Mouse (Mus musculus) heart, embryonic 10.5 days (tissue): ENCODE measurements around the gene Zbtb17. TPM values are rescaled to one million over a fixed set of nuclear protein-coding genes. Genes with fewer than 3 reads are reported as not detected.
A peak's percentile ranks its signal among the peaks of the same experiment; 100 is the strongest.

Experiments used
- DNase-seq: peaks from one replicate; pipeline ENCODE4 v3.0.0-alpha.2; 2017; ENCODE audit warnings: low spot score
- H3K27ac ChIP-seq: fragments of 300-500 bp; sonication (generic); 2 replicates; pipeline ENCODE4 v1.5.1; 2016; ENCODE audit warnings: mild to moderate bottlenecking
- H3K27me3 ChIP-seq: fragments of 300-500 bp; sonication (generic); 2 replicates; pipeline ENCODE4 v1.6.1; 2016; ENCODE audit warnings: mild to moderate bottlenecking; ENCODE audit not compliant: poor library complexity, insufficient read depth, severe bottlenecking
- H3K36me3 ChIP-seq: fragments of 300-500 bp; sonication (generic); 2 replicates; pipeline ENCODE4 v1.6.1; 2016; ENCODE audit warnings: mild to moderate bottlenecking, moderate library complexity
- H3K4me1 ChIP-seq: fragments of 300-500 bp; sonication (generic); 2 replicates; pipeline ENCODE4 v1.6.1; 2016; ENCODE audit warnings: mild to moderate bottlenecking
- H3K4me3 ChIP-seq: fragments of 300-500 bp; sonication (generic); 2 replicates; pipeline ENCODE4 v1.5.1; 2016; ENCODE audit warnings: mild to moderate bottlenecking, moderate library complexity
- H3K9me3 ChIP-seq: fragments of 300-500 bp; sonication (generic); 2 replicates; pipeline ENCODE4 v1.6.1; 2016; ENCODE audit warnings: mild to moderate bottlenecking, moderate library complexity
- WGBS: fragments of 180-500 bp; shearing (Covaris S2); methylation state at CpG from one replicate; pipeline ENCODE4 v1.1.7; 2016; 5-methylcytosine and 5-hydroxymethylcytosine counted together
- polyA plus RNA-seq: library from polyadenylated mRNA; unstranded; fragments of >200 nt; fragmentation: Nextera tagmentation; extraction: Ambion mirVana; gene quantifications from 2 replicates; pipeline ENCODE4 v1.2.1, GENCODE M21; 2016

Zbtb17 gene
- polyA plus RNA-seq: 31.5 and 33.7 TPM in 2 replicates

GRCm38 (mm10) chr4:141444451-141445327, at the start of gene Zbtb17:
Gene Zbtb17 (plus strand): TSS chr4:141444654.
- H3K9me3 ChIP-seq: no peaks in the 10 kb centered on the region
- DNase-seq: peak; percentile 95
- H3K27me3 ChIP-seq: no peaks in the 10 kb centered on the region
- H3K4me3 ChIP-seq: peak within 1 kb of the TSS; percentile 99
- peak within 1 kb of the TSS; percentile 98 for H3K27ac ChIP-seq
- H3K4me1 ChIP-seq: peaks cover 31% of the 10 kb centered on the region
- WGBS: under 1% methylated on average over 83 of the region's 102 CpGs
- H3K36me3 ChIP-seq: peaks cover 29% of the 10 kb centered on the region

- 17% methylated on average over 16 of the region's 16 CpGs for WGBS
- no peak for DNase-seq
- Histone ChIP-seq H3K4me1 (peaks cover 13% of the 10 kb centered on the region), H3K36me3 (no peaks in the 10 kb centered on the region), H3K27me3 (peaks cover 64% of the 10 kb centered on the region), H3K27ac (no peak overlapping the region), H3K9me3 (no peaks in the 10 kb centered on the region), H3K4me3 (peak overlapping the region; percentile 44)
Observed at GRCm38 (mm10) chr4:141394751-141395150, 49.7 kb upstream of the Zbtb17 start.

- Histone ChIP-seq H3K27ac (no peak overlapping the region), H3K4me1 (peaks cover 11% of the 10 kb centered on the region), H3K9me3 (no peaks in the 10 kb centered on the region), H3K27me3 (peaks cover 53% of the 10 kb centered on the region), H3K4me3 (no peak overlapping the region), H3K36me3 (no peaks in the 10 kb centered on the region)
- DNase-seq: no peak
- 66% methylated on average over 12 of the region's 12 CpGs for WGBS
Observed at GRCm38 (mm10) chr4:141397861-141398260, 46.6 kb upstream of the Zbtb17 start.

- Histone ChIP-seq H3K36me3 (no peaks in the 10 kb centered on the region), H3K4me3 (no peak within 1 kb of the TSS), H3K27ac (no peak within 1 kb of the TSS), H3K9me3 (no peaks in the 10 kb centered on the region), H3K4me1 (peaks cover 11% of the 10 kb centered on the region), H3K27me3 (peaks cover 49% of the 10 kb centered on the region)
- 53% methylated on average over 12 of the region's 12 CpGs for WGBS
- DNase-seq: no peak
Observed at GRCm38 (mm10) chr4:141398545-141398944, 45.9 kb upstream of the Zbtb17 start, which contains the start of gene Clcnka. Gene Clcnka (minus strand): TSS chr4:141398724.

GRCm38 (mm10) chr4:141400171-141400570, 44.3 kb upstream of the Zbtb17 start:
- H3K36me3 ChIP-seq: no peaks in the 10 kb centered on the region
- no peak overlapping the region for H3K27ac ChIP-seq
- 84% methylated on average over 15 of the region's 15 CpGs for WGBS
- H3K4me3 ChIP-seq: no peak overlapping the region
- H3K27me3 ChIP-seq: peaks cover 36% of the 10 kb centered on the region
- no peak for DNase-seq
- no peaks in the 10 kb centered on the region for H3K9me3 ChIP-seq
- peaks cover 7% of the 10 kb centered on the region; the same call in 1 of the 2 replicates for H3K4me1 ChIP-seq

- H3K9me3 ChIP-seq: no peaks in the 10 kb centered on the region
- peak overlapping the region; percentile 44 for H3K4me3 ChIP-seq
- DNase-seq: peak; percentile 92
- 12% methylated on average over 15 of the region's 15 CpGs for WGBS
- peaks cover 6% of the 10 kb centered on the region; the same call in 1 of the 2 replicates for H3K27me3 ChIP-seq
- H3K27ac ChIP-seq: peak overlapping the region; percentile 67
- peaks cover 33% of the 10 kb centered on the region for H3K4me1 ChIP-seq
- no peaks in the 10 kb centered on the region for H3K36me3 ChIP-seq
Observed at GRCm38 (mm10) chr4:141404518-141405313, 39.7 kb upstream of the Zbtb17 start.

- Histone ChIP-seq H3K4me1 (peaks cover 33% of the 10 kb centered on the region), H3K27me3 (peaks cover 6% of the 10 kb centered on the region; the same call in 1 of the 2 replicates), H3K36me3 (no peaks in the 10 kb centered on the region), H3K27ac (0 out of 2 replicates have a peak overlapping the region, but pooled peaks have one; percentile 2), H3K9me3 (no peaks in the 10 kb centered on the region), H3K4me3 (no peak overlapping the region)
- no peak for DNase-seq
- 87% methylated on average over 3 of the region's 3 CpGs for WGBS
Observed at GRCm38 (mm10) chr4:141405314-141405622, 39.2 kb upstream of the Zbtb17 start.

- WGBS: 30% methylated on average over 13 of the region's 14 CpGs
- Histone ChIP-seq H3K36me3 (no peaks in the 10 kb centered on the region), H3K27ac (peak overlapping the region; percentile 3), H3K4me1 (peaks cover 37% of the 10 kb centered on the region), H3K27me3 (peaks cover 6% of the 10 kb centered on the region; the same call in 1 of the 2 replicates), H3K9me3 (no peaks in the 10 kb centered on the region), H3K4me3 (no peak overlapping the region)
- DNase-seq: no peak
Observed at GRCm38 (mm10) chr4:141406516-141407299, 37.7 kb upstream of the Zbtb17 start.

GRCm38 (mm10) chr4:141408577-141408976, 35.9 kb upstream of the Zbtb17 start:
- no peaks in the 10 kb centered on the region for H3K36me3 ChIP-seq
- peaks cover 6% of the 10 kb centered on the region; the same call in 1 of the 2 replicates for H3K27me3 ChIP-seq
- WGBS: 84% methylated on average over 3 of the region's 3 CpGs
- H3K9me3 ChIP-seq: no peaks in the 10 kb centered on the region
- H3K4me1 ChIP-seq: peaks cover 37% of the 10 kb centered on the region
- no peak for DNase-seq
- no peak overlapping the region for H3K4me3 ChIP-seq
- H3K27ac ChIP-seq: no peak overlapping the region

- WGBS: 15% methylated on average over 22 of the region's 22 CpGs
- H3K4me1 ChIP-seq: peaks cover 26% of the 10 kb centered on the region
- H3K36me3 ChIP-seq: no peaks in the 10 kb centered on the region
- no peaks in the 10 kb centered on the region for H3K9me3 ChIP-seq
- DNase-seq: no peak
- no peak overlapping the region for H3K27ac ChIP-seq
- H3K27me3 ChIP-seq: peaks cover 9% of the 10 kb centered on the region; the same call in 1 of the 2 replicates
- H3K4me3 ChIP-seq: no peak overlapping the region
Observed at GRCm38 (mm10) chr4:141411430-141411992, 32.9 kb upstream of the Zbtb17 start.

- Histone ChIP-seq H3K27me3 (0 out of 2 replicates have a peak, but pooled peaks cover 3% of the 10 kb centered on the region), H3K9me3 (no peaks in the 10 kb centered on the region), H3K27ac (peak within 1 kb of the TSS; percentile 39; the same call in 1 of the 2 replicates), H3K4me3 (no peak within 1 kb of the TSS), H3K36me3 (no peaks in the 10 kb centered on the region), H3K4me1 (peaks cover 25% of the 10 kb centered on the region)
- no peak for DNase-seq
- WGBS: 61% methylated on average over 7 of the region's 7 CpGs
Observed at GRCm38 (mm10) chr4:141415924-141416323, 28.5 kb upstream of the Zbtb17 start, which contains the start of gene Clcnkb. Gene Clcnkb (minus strand): TSS chr4:141416014.
